Mouse (Mus musculus) A20 (cell line): Measurements from ENCODE around the gene Rit1.
"Not testable (repeated sequence)": the region's sequence is repeated elsewhere in the genome, so short reads cannot be mapped to it uniquely, and the experiment has no call there.

ENCODE experiments used
- DNase-seq: peaks from one replicate; pipeline ENCODE4 v3.0.0-alpha.2; 2011; ENCODE audit warnings: low read depth, low spot score

The Rit1 gene

DNA sequence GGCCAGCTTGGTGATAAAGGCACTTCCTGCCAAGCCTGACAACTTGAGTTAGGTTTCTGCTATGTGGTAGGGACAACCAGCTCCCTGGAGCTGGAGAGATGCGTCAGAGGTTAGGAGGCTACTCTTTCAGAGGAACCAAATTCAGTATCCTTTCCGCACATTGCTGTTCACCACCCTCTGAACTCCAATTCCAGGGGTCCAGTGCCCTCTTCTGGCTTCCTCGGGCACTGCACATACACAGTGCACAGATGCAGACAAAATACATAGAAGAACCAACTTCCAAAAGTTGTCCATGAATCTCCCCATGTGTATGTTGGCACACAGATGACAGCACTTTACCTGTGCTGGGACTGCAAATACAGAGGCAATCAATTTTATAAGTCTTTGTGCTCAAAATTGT, 22.0 kb downstream of the Rit1 start:
- peak; percentile 74 for DNase-seq

- peak; percentile 42 for DNase-seq
Observed at GRCm38 (mm10) chr3:88740147-88740546, 23.5 kb downstream of the Rit1 start.

DNA sequence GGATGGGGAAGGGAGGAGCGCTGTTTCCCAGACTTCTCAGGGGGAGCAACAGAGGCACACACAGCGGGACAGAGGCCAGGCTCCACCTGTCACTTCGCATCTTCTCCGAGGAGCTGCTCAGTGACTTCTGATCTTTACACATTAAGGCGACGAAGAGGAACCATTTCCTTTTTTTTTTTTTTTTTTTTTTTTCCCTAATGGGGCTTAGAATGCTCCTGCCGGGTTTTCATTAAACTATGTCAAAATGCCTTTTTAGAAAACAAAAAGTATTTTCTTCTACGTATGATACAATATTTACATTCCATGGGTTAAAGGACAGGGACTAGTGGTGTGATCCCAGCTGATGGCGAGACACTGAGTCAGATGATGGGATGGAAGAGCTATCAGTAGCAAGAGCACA, 28.9 kb downstream of the Rit1 start:
- peak; percentile 27 for DNase-seq

GRCm38 (mm10) chr3:88746139-88746870, 29.7 kb downstream of the Rit1 start:
- DNase-seq = no peak

- DNase-seq = no peak
Observed at GRCm38 (mm10) chr3:88746871-88747231, 30.2 kb downstream of the Rit1 start.

- DNase-seq = peak; percentile 68
Observed at GRCm38 (mm10) chr3:88754283-88754682, 37.6 kb downstream of the Rit1 start.

DNA sequence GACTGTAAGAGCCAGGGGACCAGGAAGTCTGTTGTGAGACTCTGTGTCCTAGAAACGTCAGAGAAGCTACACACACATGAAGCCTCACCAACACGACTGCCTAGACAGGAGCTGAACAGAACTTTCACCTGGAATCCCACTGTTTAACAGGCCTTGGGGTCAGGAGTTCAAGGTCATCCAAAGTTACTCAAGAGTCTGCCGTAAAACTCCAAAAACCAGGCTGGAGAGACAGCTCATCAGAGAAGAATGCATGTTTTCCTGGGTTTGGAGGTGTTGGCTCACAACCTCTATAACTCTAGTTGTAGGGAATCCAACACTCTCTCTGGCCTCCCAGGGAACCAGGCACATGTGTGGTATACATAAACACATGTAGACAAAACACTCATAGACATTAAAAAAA, 38.9 kb downstream of the Rit1 start:
- no peak for DNase-seq

GRCm38 (mm10) chr3:88756276-88756675, 39.6 kb downstream of the Rit1 start:
- DNase-seq = no peak

- DNase-seq = no peak
Observed at GRCm38 (mm10) chr3:88758045-88758500, 41.4 kb downstream of the Rit1 start.

DNA sequence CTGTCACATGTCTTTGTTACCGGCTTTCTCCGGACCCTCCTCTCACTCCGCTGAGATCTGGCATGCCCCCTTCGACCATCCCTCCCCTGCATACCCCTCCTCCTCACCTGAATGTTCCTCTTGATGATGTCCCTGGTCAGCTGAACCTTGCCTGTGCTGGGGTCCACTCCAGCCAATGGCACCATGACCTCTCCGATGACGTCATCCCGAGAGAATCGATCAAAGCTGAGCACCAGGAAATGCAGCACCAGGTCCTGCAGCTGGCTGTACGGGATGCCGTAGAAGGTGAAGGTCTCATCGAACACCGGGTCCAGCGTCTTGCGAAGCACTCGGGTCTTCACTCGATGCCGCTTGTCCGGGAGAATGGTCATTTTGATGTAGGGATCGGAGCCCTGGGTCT, 45.0 kb downstream of the Rit1 start:
- DNase-seq = no peak

DNA sequence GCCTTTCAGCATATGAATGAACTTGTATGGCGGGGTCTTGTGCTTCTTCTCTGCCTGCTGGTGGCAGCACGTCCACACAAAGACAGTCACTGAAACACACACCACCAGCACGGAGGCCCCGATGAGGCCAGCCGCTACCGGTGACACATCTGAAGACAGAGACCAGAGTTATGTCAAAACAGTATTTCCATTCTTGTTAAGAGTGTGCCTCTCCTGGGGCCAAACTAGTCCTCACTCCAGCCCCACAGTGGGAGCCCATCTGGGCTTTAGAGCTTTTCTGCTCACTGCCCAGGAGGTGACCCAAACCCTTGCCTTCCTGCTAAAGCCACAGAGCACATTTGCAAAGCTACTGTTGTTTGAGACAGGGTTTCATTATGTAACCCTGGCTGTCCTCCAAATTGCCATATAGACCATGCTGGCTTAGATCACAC, 45.8 kb downstream of the Rit1 start:
- no peak for DNase-seq

DNA sequence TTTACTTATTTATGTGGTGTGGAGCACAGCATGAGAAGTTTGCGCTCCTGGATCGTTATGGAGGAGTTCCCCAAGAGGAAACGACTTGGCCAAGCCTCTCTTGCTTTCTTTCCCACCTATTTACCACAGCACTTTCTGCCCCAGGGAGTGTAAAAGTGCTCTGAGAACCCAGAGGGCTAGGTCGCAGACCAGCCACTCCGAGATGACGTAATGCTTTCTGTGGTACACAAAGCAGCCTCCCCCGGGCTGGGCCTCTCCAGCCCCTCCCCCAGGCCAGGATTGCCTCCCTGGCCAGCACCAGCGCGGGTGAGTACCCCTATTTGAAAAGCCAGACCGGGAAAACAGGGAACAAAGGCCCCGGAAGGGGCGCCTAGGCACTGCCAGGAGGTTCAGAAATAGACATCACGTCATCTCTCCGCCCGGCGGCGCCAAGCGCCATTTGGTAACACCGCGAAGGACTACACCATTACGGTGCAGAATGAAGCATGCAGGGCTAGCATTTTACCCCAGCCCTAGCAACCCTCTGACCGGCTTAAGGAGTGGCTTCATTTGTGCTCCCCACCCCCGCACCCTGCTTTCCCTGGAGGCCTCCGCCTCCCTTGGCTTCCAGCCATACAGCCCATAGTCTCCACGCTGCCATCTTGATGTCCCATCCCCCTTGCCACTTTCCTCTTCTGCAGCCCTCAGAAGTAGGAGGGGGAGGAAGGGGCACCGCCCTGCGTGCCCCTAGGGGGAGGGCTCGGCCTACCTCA, 54.7 kb downstream of the Rit1 start:
- DNase-seq = not testable (repeated sequence)

DNA sequence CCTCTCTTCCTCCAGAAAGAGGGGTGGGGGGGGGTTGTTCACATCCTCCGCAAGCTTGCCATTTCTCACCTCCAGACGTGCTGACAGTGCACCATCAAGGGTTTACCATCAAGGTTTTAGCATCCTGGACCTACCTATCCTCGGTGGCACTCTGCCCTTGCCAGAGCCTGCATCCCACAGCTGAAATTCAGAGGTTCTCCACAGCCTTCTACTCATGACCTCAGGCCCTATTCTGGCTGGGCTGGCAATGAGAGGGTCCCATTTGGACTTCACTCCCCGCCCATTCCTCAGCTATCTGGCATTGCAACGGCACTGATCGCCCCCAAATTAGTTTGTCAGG, 55.3 kb downstream of the Rit1 start:
- not testable (repeated sequence) for DNase-seq

DNA sequence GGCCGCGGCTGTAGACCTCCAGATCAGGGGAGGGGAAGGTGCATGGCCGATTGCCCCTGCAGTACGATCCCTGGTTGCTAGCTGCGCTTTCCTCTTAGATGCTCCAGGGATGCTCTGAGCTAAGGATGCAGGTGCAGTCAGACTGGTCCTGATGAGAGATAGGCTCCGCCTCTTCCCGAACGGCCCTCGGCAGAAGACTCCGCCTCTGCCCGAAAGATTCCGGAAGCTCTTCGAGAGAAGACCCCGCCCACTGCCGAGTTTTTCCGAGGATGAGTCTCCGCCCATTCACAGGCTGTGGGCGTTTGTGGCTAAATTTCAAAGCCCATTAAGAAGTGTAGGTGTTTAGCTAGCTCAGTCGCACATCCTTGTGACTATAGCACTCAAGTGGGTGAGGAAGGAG, 55.8 kb downstream of the Rit1 start:
- peak; percentile 86 for DNase-seq

DNA sequence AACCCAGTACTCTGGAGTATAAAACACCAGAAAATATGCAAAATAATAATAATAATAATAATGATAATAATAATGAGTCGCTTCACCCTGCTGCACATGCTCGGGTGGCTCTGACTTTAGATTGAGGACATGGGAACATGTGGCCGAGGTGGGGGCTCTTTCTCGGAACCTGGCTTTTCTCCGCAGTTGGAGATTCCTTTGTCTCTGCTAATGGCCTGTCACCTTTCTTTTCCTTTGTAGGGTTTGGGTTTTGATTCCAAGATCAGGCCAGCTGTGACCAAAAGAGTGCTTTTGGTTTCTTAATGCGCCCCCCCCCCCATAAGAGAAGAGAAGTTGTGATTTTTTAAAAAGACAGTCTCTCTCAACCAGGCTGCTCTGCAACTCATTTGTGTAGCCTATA, 56.5 kb downstream of the Rit1 start:
- DNase-seq = peak; percentile 58

DNA sequence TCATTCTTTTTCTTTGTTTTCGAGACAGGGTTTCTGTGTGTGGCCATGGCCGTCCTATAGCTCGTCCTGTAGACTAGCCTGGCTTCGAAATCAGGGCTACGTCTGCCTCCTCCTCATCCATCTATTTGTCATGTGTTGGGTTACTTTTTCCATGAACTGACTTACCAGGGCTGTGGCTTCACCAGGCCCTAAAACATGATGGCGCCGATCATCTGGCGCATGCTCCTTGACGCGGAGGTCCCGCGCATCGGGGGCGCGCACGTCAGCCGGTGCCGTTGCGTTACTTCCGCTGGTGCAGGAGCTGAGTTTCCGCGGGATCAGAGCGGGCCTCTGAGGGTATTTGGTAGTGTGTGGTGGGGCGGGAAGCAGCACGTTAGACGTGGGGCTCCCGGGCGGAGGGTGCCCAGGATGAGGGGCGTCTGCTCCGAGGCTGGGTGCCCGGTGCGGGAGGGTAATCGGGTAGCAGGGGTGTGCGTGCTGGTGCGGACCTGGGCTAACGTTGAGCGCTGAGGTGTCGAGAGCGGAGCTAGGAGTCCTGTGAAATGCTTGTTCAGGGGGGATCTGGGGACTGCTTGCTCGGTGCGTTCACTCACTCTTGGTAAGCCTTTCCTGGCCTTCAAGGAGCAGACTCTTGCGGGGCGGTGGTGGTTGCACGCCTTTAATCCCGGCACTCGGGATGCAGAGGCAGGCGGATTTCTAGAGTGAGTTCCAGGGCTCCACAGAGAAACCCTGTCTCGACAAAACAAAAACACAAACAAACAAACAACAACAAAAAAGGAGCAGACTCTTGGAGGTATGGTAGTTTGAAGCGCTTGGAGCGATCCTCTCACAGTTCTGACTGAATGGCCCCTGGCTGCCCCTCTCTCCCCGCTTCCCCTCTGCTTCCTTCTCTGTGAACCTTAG, 58.6 kb downstream of the Rit1 start, which contains the start of gene Syt11:
TSS of gene Syt11 (minus strand) at position 226 of the 903 bp plus-strand sequence.
- DNase-seq = peak; percentile 67
